27 mouse cellular contexts compared by ENCODE assay signal in the genomic region with DNA sequence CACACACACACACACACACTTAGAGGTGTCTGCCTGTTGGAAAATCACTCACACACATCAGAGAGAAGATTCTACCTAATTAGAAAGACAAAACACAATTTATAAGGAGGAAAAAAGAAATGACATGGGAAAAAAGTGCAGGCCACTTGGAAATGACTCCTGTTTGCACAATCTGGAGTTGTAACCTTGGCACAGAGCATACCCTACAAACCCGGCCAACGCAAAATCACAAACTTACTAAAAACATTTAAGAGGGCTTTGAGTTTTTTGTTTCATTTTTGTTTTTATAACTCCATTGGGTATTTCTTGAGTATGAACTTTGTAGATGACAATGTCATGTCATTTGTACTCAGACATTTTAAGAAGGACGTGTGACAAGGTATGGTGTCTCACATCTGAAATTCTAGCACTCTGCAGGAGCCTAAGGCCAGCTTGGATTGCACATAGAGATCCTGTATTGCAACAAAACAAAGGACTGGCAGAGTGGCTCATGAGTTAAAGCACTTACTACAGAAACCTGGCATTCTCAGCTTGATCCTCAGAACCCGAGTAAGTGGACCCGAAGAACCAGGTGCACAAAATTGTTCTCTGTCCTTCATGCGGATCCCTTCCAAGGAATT. TPM values are rescaled to one million over a fixed set of nuclear protein-coding genes. Genes with fewer than 3 reads are reported as not detected.
"Had no signal": no experiment of that assay in that cellular context is flagged by ENCODE, and none has a peak within 500 bp of the region (broad histone marks: within the 10 kb centered on the region; RNA-seq: fewer than 3 reads in every experiment).

No protein-coding gene starts in this region.

- DNase-seq: liver, postnatal 0 days; lung, embryonic 14.5 days; lung, postnatal 14 days; lung, postnatal 36 days; retina, postnatal 1 day; right cerebral cortex, adult 18-20 months; right cerebral cortex, postnatal 25 days; right cerebral cortex, postnatal 4 days; spleen, adult 18-20 months; thymus, adult 18-20 months; thymus, postnatal 14 days; thymus, postnatal 36 days had no signal

- H3K27ac ChIP-seq: macrophage; midbrain, embryonic 13.5 days; neural tube, embryonic 13.5 days; neural tube, embryonic 15.5 days had no signal

- H3K4me2 ChIP-seq: lung, embryonic 14.5 days; midbrain, embryonic 11.5 days; midbrain, embryonic 13.5 days; neural tube, embryonic 13.5 days; neural tube, embryonic 15.5 days had no signal

- ATAC-seq: liver, postnatal 0 days; midbrain, embryonic 13.5 days; midbrain, embryonic 16.5 days had no signal

- H3K9me3 ChIP-seq: midbrain, embryonic 13.5 days; neural tube, embryonic 13.5 days; neural tube, embryonic 15.5 days had no signal

- H3K27me3 ChIP-seq: midbrain, embryonic 13.5 days; neural tube, embryonic 13.5 days; neural tube, embryonic 15.5 days had no signal

- H3K9ac ChIP-seq: liver, postnatal 0 days; lung, embryonic 14.5 days; midbrain, embryonic 13.5 days; neural tube, embryonic 13.5 days; neural tube, embryonic 15.5 days had no signal

- H3K4me3 ChIP-seq: megakaryocyte, embryonic 14.5 days; midbrain, embryonic 13.5 days; myocyte; neural tube, embryonic 13.5 days; neural tube, embryonic 15.5 days had no signal

- H3K4me1 ChIP-seq: midbrain, embryonic 13.5 days; neural tube, embryonic 13.5 days; neural tube, embryonic 15.5 days had no signal

- H3K36me3 ChIP-seq: midbrain, embryonic 13.5 days; neural tube, embryonic 13.5 days; neural tube, embryonic 15.5 days had no signal

RNA-seq across cellular contexts. Expression of a gene that starts 22.2 kb away (rescaled TPM):
- total RNA-seq: megakaryocyte progenitor cell, adult 5-6 weeks had no signal
- polyA plus RNA-seq: lung, embryonic 14.5 days; lung, embryonic 16.5 days; macrophage; midbrain, embryonic 11.5 days; midbrain, embryonic 13.5 days; midbrain, embryonic 16.5 days; myocyte; neural tube, embryonic 11.5 days; neural tube, embryonic 13.5 days; neural tube, embryonic 15.5 days; small intestine, adult 2 months; stomach, embryonic 14.5 days; stomach, embryonic 16.5 days; thymus, postnatal 0 days had no signal
